Mouse (Mus musculus) 416B (cell line): ENCODE measurements around the gene Atg4d.
A peak's percentile ranks its signal among the peaks of the same experiment; 100 is the strongest.
"Not testable (repeated sequence)": the region's sequence is repeated elsewhere in the genome, so short reads cannot be mapped to it uniquely, and the experiment has no call there.

Experiments
- DNase-seq: peaks from one replicate; pipeline ENCODE4 v3.0.0; 2011; ENCODE audit warnings: low read depth

The Atg4d gene

GRCm38 (mm10) chr9:21274336-21274735 is 9.2 kb downstream of the Atg4d start:
- DNase-seq = no peak

DNA sequence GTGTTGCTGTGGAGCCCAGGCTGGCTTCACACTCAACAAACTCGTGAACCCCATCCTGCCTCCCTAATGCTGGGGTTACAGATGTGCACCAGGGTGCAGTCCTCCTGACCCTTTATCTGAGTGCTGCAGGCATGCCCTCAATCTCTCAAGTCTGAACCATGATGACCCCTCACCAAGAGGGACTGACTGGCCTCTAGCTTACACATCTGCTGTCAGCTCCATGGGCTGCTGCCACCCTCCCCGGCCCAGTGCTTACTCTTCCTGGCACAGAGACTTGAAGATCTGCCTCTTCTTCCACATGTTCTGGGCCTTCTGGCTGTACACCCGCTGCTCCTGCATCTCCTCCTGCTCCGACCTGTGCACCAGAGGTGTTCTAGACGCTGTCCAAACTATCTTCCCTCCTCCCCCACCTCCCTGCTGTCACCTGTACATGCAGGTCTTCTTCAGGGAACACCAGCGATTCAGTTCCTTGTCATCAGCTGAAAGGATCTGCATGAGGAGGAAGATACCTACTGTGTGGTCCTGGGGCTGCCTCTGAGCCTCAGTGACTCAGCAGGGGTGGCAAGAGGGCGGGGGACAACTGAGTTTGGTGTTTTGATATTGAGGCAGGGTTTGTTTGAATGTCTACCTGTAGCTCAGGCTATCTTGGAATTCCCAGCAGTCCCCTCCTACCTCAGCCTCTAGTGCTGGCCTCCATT is 10.1 kb downstream of the Atg4d start:
- DNase-seq = no peak

GRCm38 (mm10) chr9:21275727-21276126 is 10.6 kb downstream of the Atg4d start:
- DNase-seq = no peak

- DNase-seq = no peak
These were observed 11.2 kb downstream of the Atg4d start for GRCm38 (mm10) chr9:21276307-21276706.

DNA sequence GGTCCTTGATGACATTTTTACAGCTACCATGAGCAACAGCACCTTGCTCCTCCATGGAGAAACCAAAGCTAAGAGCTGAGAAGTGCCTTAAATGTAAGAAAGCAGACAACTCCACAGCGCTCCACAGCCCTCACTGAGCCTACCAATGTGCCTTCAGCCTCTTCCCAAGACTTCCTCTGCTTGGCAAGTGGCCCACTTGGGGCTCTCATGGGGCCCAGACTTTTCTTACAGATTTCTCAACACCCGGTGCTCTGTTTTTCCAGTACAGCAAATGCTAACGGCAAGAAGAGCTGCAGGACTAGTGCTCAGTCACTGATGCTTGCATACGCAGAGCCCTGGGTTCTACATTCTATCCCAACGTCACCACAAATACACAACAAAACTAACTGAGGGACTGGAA is 12.7 kb downstream of the Atg4d start:
- no peak for DNase-seq

DNA sequence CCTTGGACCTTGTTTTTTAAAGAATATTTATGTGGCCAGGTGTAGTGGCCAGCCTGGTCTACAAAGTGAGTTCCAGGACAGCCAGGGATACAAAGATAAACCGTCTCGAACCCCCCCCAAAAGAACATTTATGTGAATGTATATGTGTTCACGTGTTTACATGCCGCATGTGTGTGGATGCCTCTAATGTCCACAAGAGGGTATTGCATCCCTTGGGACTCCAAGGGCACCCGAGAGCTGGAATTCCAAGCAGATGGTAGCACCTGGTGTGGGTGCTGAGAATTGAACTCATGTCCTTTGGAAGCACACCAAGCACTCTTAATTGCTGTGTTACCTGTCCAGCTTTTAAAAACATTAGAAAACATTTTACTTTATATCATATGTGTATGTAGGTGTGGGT is 18.5 kb downstream of the Atg4d start:
- no peak for DNase-seq

GRCm38 (mm10) chr9:21283994-21284393 is 18.9 kb downstream of the Atg4d start:
- DNase-seq = no peak

DNA sequence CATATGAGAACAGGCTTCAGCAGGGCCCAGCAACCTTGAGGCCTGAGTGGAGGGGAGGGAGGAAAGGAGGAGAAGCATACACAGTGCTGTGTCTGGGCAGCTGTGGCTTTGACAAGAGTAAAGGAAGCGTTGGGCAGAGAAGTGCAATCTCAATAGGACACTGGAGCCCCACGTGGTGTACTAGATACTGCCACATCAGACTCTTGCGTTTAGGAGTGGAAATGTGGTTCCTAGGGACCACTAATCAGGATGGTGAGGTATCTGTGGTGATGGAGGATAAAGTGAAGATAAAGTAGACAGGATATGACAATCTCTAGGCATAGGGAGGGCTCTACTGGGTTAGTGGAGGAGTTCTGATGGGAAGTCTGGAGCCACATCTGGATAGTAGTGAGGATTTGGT is 21.7 kb downstream of the Atg4d start:
- DNase-seq = peak; percentile 92

DNA sequence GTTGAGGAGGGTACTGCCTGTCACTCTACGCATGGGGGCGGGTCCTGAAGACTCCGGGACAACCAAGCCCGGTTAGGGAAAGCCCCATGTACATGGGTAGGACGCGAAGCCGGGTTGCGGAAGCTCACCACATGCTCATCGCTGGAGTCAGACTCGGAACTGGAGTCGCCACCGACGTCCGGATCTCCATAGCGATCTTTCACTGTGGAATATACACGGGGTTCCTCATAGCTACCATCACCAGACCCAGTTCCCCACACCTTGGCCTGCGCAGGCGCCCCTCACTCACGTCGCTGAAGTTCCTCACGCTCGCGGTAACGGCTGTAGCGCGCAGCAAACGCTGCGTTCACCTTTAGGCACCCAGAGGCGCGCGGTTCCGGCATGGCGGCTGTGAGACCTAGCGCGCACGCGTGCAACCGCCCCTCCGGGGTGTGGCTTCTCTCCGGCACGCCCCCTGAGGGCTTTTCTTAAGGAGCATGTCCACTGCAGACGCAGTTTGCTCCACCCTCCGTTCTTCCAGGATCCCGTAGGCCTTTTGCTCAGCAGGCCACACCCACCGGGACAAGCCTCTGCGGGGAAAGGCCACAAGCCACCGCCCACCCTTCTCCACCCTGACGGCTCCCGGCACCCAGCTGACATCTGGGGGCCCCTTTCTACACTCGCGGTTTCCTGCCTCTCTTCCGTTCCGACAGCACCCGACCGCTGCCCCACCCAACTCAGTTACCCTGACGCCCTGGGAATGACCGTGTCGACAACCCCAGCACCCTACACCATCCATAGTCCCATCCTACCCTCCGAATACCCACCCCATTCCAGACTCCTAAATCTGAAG is 22.7 kb downstream of the Atg4d start, which contains the start of gene Kri1:
Kri1 (minus strand) TSS at position 399 of the 832 bp plus-strand sequence.
- DNase-seq = peak; percentile 100

- DNase-seq = peak; percentile 75
These were observed 23.6 kb downstream of the Atg4d start for GRCm38 (mm10) chr9:21288404-21289336.

- DNase-seq = no peak
These were observed 24.2 kb downstream of the Atg4d start for GRCm38 (mm10) chr9:21289337-21289671.

- DNase-seq = no peak
These were observed 25.5 kb downstream of the Atg4d start for GRCm38 (mm10) chr9:21290589-21290988.

- DNase-seq = peak; percentile 100
These were observed 26.1 kb downstream of the Atg4d start, which contains the start of gene Cdkn2d for GRCm38 (mm10) chr9:21291022-21291787. Cdkn2d (minus strand) TSS chr9:21291407.

GRCm38 (mm10) chr9:21291868-21292267 is 26.8 kb downstream of the Atg4d start:
- not testable (repeated sequence) for DNase-seq

DNA sequence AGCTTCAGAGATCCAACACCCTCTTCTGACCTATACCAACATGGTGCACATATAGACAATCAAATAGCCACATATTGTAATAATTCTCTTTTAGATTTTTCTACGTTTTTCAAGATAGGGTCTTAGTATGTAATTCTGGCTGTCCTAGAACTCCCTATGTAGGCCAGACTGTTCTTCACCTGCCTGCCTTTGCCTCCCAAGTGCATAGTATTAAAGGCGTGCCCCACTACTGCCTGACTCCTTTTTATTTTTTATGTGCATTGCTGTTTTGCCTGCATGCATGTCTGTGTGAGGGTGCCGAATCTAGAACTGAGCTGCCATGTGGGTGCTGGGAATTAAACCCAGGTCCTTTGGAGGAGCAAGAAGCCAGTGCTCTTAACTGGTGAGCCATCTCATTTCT is 27.2 kb downstream of the Atg4d start:
- peak; percentile 28 for DNase-seq

DNA sequence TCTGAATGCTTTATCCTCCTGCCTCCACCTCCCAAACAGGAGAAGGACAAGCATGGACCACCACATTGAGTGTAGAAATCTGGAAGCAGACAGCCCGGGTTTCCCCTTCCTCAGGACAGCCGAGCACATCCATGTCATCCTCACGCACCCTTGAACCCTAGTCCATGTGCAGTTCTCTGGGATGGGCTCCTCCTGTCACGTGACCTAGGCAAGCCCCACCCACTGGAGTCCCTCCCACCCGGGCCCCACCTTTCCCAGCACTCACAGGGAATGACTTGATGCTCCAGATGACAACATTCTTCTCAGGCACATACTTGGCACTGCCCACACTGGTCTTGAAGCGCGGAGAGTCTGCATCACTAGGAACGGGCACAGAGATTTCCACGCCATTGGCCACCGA is 33.9 kb downstream of the Atg4d start:
- DNase-seq = no peak

GRCm38 (mm10) chr9:21305065-21305464 is 40.0 kb downstream of the Atg4d start:
- DNase-seq = no peak

- DNase-seq = peak; percentile 97
These were observed 44.2 kb downstream of the Atg4d start for GRCm38 (mm10) chr9:21309150-21309741.

- DNase-seq = no peak
These were observed 46.6 kb downstream of the Atg4d start for GRCm38 (mm10) chr9:21311695-21312094.

GRCm38 (mm10) chr9:21312134-21312533 is 47.0 kb downstream of the Atg4d start, which contains the start of gene Ap1m2:
Ap1m2 (minus strand) TSS chr9:21312337.
- no peak for DNase-seq

DNA sequence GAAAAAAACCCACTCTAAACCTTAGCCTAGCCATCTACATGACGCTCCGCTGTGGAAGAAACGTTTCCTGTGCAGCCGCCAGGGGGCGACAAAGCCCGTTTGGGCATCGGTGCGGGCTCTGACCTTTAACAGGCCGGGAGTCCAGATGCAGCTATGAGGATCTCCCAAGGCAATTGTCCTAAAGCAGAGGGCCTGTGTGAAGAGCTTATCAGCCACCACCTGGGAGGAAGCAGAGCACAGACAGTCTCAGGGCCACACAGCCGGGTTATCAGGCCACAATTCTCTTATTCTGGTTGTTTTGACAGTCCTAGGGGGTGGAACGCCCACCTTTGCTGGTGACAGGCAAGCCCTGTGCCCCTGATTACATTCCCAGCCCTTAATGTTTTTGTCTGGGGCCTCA is 48.3 kb downstream of the Atg4d start:
- DNase-seq = peak; percentile 88
